Mouse (Mus musculus): Measurements from ENCODE around the gene Rpe65. TPM values are rescaled to one million over a fixed set of nuclear protein-coding genes. Genes with fewer than 3 reads are reported as not detected.
A peak's percentile ranks its signal among the peaks of the same experiment; 100 is the strongest.

The Rpe65 gene
- polyA plus RNA-seq (2015; fragmentation: Nextera tagmentation; extraction: Ambion mirVana) = not detected in 2 replicates

GRCm38 (mm10) chr3:159598875-159599274, at the start of gene Rpe65:
Gene Rpe65 (plus strand): TSS chr3:159599175.
- no peaks in the 10 kb centered on the region for H3K27me3 ChIP-seq
- no peak within 1 kb of the TSS for H3K4me3 ChIP-seq
- WGBS = 70% methylated on average over 1 of the region's 1 CpGs
- no peak for ATAC-seq (ENCODE audit: low FRiP score, low read depth)
- no peaks in the 10 kb centered on the region for H3K4me1 ChIP-seq (replicated peaks)
- no peak within 1 kb of the TSS for H3K9ac ChIP-seq
- no peaks in the 10 kb centered on the region for H3K9me3 ChIP-seq
- no peak within 1 kb of the TSS for H3K4me2 ChIP-seq
- no peaks in the 10 kb centered on the region for H3K36me3 ChIP-seq
- H3K27ac ChIP-seq (replicated peaks) = no peak within 1 kb of the TSS

DNA sequence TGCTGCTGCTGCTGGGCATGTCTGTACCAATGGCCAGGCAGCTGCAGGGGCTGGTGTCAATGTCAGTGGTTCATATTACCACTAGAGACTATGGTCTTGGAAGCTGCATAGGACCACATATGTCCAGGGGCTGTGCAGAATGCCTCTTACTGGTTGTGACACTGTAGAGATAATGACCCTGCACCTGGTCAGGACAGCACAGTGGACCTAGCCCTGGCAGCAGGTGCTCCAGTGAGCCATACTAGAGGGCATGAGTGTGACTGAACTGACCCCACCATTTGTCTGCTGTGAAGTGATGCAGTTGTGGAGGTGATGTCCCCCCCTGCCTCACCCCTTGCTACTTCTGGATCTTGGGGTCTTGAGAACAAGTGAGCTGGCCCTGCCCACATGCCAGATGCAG, 48.8 kb upstream of the Rpe65 start:
- no peak for ATAC-seq (ENCODE audit: low FRiP score, low read depth)

DNA sequence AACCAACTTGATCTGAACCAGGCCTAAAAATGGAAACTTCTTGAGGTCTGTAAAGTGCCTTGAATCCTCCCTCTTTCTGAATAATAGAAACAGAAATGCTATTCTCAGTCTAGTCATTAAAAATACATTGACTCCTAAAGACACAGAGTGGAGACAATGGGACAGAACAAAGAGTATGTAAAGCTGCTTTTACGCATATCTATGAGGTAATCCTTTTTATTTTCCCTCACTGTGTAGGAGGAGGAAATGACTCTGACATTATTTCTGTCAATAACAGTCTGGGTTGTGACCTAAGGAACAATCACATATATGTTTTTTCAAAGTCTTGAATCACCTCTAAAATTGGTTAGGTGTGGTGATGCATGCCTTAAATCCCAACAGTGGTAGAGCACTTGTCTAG, 16.0 kb downstream of the Rpe65 start:
- Histone ChIP-seq H3K9ac (no peak overlapping the region), H3K36me3 (no peaks in the 10 kb centered on the region), H3K4me2 (no peak overlapping the region), H3K4me3 (no peak overlapping the region), H3K9me3 (no peaks in the 10 kb centered on the region), H3K4me1 (replicated peaks) (no peaks in the 10 kb centered on the region), H3K27ac (replicated peaks) (no peak overlapping the region), H3K27me3 (no peaks in the 10 kb centered on the region)
- 46% methylated on average over 1 of the region's 1 CpGs for whole genome bisulfite sequencing
- no peak for ATAC-seq (ENCODE audit: low FRiP score, low read depth)

More for the DNA sequence above, 48.8 kb upstream of the Rpe65 start:
- Histone ChIP-seq H3K27me3 (no peaks in the 10 kb centered on the region), H3K9ac (no peak overlapping the region), H3K4me1 (replicated peaks) (no peaks in the 10 kb centered on the region), H3K36me3 (no peaks in the 10 kb centered on the region), H3K27ac (replicated peaks) (no peak overlapping the region), H3K4me3 (no peak overlapping the region), H3K4me2 (no peak overlapping the region), H3K9me3 (no peaks in the 10 kb centered on the region)

DNA sequence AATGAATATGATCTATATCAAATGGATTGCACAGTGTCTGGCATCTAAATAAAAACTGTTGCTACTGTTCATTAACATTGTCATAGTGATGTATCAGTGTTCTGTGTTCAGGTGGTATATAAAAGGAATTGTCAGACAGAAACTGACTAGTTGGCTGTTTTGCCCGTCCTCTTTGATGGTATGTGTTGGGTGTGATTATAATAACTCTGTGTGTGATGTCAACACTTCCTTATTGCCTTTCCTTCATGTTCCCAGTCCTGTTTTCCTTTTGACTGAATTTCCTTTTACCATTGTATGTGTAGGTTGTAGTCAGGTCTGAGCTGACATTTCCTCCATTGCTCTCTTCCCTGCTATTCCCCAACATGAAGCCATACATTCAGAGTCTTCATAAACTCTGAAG, 22.1 kb downstream of the Rpe65 start:
- H3K9me3 ChIP-seq = no peaks in the 10 kb centered on the region
- no peak overlapping the region for H3K4me3 ChIP-seq
- no peak overlapping the region for H3K9ac ChIP-seq
- no peaks in the 10 kb centered on the region for H3K36me3 ChIP-seq
- no peak for ATAC-seq (ENCODE audit: low FRiP score, low read depth)
- no peaks in the 10 kb centered on the region for H3K4me1 ChIP-seq (replicated peaks)
- 62% methylated on average over 1 of the region's 1 CpGs for WGBS
- H3K27ac ChIP-seq (replicated peaks) = no peak overlapping the region
- no peak overlapping the region for H3K4me2 ChIP-seq
- H3K27me3 ChIP-seq = no peaks in the 10 kb centered on the region

GRCm38 (mm10) chr3:159624010-159624409, 25.0 kb downstream of the Rpe65 start:
- no peaks in the 10 kb centered on the region for H3K27me3 ChIP-seq
- no peak for ATAC-seq (ENCODE audit: low FRiP score, low read depth)
- 92% methylated on average over 1 of the region's 1 CpGs for WGBS

GRCm38 (mm10) chr3:159660741-159661140, 61.8 kb downstream of the Rpe65 start:
- 84% methylated on average over 1 of the region's 1 CpGs for WGBS

More at GRCm38 (mm10) chr3:159624010-159624409, 25.0 kb downstream of the Rpe65 start:
- Histone ChIP-seq H3K36me3 (no peaks in the 10 kb centered on the region), H3K4me2 (no peak overlapping the region), H3K4me3 (no peak overlapping the region), H3K4me1 (replicated peaks) (no peaks in the 10 kb centered on the region), H3K9me3 (no peaks in the 10 kb centered on the region), H3K27ac (replicated peaks) (no peak overlapping the region), H3K9ac (no peak overlapping the region)

DNA sequence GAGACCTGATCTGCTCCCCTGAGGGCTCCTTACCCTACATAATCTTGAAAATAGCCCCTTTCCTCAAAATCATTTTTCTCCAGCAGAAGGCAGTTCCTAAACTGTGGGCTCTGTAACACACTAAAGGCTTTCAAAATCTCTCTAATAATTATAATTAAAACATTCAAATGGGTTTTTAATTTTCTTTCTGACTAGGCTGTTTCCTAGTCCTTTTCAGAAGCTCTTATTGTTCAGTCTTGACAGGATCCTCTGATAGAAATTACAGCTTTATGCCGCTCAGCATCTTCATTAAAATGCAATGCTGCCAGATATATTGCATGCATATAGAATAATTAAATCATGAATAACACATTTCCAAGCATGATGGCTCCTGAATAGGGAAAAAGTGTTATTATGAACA, 64.4 kb downstream of the Rpe65 start:
- peak; percentile 42; the same call in 1 of the 2 replicates for ATAC-seq (ENCODE audit: low FRiP score, low read depth)
- 44% methylated on average over 1 of the region's 1 CpGs for WGBS
- Histone ChIP-seq H3K4me2 (no peak overlapping the region), H3K36me3 (no peaks in the 10 kb centered on the region), H3K27me3 (no peaks in the 10 kb centered on the region), H3K4me1 (replicated peaks) (no peaks in the 10 kb centered on the region), H3K27ac (replicated peaks) (0 out of 2 replicates have a peak overlapping the region, but pooled peaks have one; percentile 5), H3K9ac (no peak overlapping the region), H3K9me3 (no peaks in the 10 kb centered on the region), H3K4me3 (no peak overlapping the region)

More at GRCm38 (mm10) chr3:159660741-159661140, 61.8 kb downstream of the Rpe65 start:
- no peak for ATAC-seq (ENCODE audit: low FRiP score, low read depth)
- no peaks in the 10 kb centered on the region for H3K9me3 ChIP-seq
- H3K4me2 ChIP-seq = no peak overlapping the region
- H3K27ac ChIP-seq (replicated peaks) = no peak overlapping the region
- no peak overlapping the region for H3K9ac ChIP-seq
- no peak overlapping the region for H3K4me3 ChIP-seq
- no peaks in the 10 kb centered on the region for H3K4me1 ChIP-seq (replicated peaks)
- no peaks in the 10 kb centered on the region for H3K36me3 ChIP-seq
- H3K27me3 ChIP-seq = no peaks in the 10 kb centered on the region

Other genes starting within 250 kb of the Rpe65 start
- 4.4 and 5.8 TPM in 2 replicates for gene Depdc1a, start 103.7 kb upstream of the Rpe65 start, polyA plus RNA-seq (2015; fragmentation: Nextera tagmentation; extraction: Ambion mirVana)
- 72.2 and 80.9 TPM in 2 replicates for gene Wls, start 240.5 kb downstream of the Rpe65 start, polyA plus RNA-seq (2015; fragmentation: Nextera tagmentation; extraction: Ambion mirVana)

Measured in hindbrain, embryonic 15.5 days (tissue).